Mouse (Mus musculus): ENCODE data around the gene Fam3a.
"Not testable (repeated sequence)": the region's sequence is repeated elsewhere in the genome, so short reads cannot be mapped to it uniquely, and the experiment has no call there.

The Fam3a gene

GRCm38 (mm10) chrX:74392535-74393443 lies at the start of gene Fam3a, which contains the start of gene Ikbkg:
Fam3a (minus strand) TSS chrX:74393272.
Ikbkg (plus strand) TSS chrX:74393290.
- DNase-seq (ENCODE audit: low spot score): peak; percentile 86

- peak; percentile 88 for DNase-seq (ENCODE audit: low spot score)
Measured at GRCm38 (mm10) chrX:74429290-74429821, 36.3 kb upstream of the Fam3a start.

DNA sequence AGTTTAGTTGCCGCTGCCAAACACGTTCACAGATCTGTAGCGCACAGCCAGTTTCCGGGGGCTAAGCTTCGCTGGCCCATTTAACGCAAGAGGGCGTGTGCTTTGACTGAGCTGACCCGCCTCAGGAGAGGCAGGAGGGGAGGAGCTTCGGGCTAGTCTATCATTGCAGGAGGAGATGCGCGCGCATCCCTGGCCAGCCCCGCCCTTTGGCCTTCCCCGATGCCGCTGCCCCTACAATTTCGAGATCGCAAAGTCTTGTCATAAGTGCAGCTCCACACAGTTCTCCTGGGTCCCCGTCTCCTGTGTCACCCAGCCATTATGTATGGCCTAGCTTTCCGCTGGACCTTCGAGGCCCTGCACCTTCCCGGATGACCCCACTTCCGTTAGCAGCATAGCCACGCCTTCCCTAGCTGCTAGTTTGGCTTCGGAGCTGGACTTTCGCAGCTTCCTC lies 35.8 kb upstream of the Fam3a start, which contains the start of gene G6pdx:
G6pdx (minus strand) TSS at position 369 of the 451 bp plus-strand sequence.
- DNase-seq (ENCODE audit: low spot score): peak; percentile 89

DNA sequence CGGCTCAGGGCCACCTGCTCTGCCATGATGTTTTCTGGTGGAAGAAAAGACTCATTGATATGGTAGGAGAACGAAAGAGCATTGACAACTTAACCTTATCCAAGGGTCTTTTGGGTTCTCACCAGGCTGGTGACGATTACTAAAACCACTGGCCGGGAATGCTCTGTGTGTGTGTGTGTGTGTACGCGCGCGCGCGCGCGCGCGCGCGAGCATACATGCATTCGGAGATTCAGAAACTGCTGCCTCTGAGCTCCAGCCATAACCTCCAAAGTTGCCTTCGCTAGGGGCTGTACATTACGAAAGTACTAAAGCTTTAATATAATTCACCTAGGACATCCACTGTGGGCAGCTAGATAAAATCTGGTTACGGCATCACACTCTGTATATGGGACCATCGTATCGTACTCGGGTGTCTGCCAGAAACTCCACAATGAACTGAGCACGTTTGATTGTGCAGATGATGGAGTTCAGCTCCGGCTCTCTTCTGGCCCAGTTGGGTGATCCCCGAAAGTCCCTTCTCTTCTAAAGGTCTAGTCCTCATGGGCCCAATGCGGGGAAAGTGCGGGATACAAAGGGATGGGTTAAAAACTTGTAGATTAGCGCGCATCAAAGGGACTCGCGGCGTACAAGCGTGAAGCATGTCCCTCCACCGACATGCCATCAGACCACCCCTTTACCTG lies 35.2 kb upstream of the Fam3a start:
- peak; percentile 29 for DNase-seq (ENCODE audit: low spot score)

DNA sequence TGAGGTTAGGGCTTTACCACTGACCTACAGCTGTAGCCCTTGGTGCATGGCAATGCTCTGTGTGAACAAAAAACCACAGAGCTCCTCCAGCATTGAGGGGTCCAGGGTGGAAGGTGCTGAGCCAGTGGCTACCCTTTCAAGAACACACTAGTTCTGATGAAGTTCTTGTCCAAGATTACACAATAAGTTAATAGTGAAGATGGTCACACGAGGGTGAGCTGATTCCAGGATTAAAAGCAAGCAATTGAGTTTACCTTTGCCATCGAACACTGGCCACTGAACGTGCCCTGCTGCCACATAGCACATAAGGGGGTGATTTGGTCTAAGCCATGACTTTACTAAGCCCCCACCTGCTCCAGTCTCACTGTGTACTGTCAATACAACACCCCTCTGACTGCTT lies 34.0 kb upstream of the Fam3a start:
- no peak for DNase-seq (ENCODE audit: low spot score)

DNA sequence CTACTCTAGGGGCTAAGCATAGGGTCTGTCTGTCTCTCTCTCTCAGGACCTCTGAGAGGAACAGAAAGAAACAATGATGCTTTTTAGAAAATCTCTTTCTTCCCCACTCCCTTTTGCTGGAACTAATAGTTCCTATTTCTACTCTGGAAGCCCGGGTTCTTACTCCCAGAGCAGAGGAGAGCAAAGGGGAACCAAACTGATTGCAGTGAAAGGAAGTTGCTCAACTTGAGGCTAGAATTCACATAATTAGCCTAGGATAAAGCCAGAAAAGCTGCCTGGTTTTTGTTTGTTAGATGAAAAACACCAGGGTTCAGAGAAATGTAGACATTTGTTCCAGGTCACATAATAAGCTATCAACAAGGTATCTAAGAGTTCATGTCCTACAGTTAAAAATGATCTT lies 33.2 kb upstream of the Fam3a start:
- DNase-seq (ENCODE audit: low spot score): no peak

- DNase-seq (ENCODE audit: low spot score): no peak
Measured at GRCm38 (mm10) chrX:74425195-74425594, 32.1 kb upstream of the Fam3a start.

- no peak for DNase-seq (ENCODE audit: low spot score)
Measured at GRCm38 (mm10) chrX:74424443-74424842, 31.4 kb upstream of the Fam3a start.

- DNase-seq (ENCODE audit: low spot score): peak; percentile 85
Measured at GRCm38 (mm10) chrX:74413377-74413776, 20.3 kb upstream of the Fam3a start.

DNA sequence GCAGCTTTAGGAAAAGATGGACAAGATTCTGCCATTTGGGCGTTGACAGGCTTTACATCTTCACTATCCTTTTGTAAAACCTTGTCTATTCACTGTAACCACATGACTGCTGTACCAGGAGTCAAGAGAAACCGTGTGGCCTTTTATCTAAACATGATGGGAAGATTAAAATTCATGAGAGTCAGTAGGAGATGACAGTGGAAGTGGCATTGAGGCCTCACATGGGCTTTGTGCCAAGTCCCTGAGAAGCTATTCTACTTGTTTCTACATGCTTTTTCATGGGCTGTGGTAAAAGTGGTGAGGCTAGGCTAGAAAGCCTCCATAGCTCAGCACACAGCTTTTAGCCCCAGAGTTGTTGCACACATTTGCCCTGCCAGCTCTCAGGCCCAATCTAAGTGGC lies 15.3 kb upstream of the Fam3a start:
- no peak for DNase-seq (ENCODE audit: low spot score)

- no peak for DNase-seq (ENCODE audit: low spot score)
Measured at GRCm38 (mm10) chrX:74400136-74400535, 7.1 kb upstream of the Fam3a start.

- no peak for DNase-seq (ENCODE audit: low spot score)
Measured at GRCm38 (mm10) chrX:74388153-74388552, 4.9 kb downstream of the Fam3a start.

DNA sequence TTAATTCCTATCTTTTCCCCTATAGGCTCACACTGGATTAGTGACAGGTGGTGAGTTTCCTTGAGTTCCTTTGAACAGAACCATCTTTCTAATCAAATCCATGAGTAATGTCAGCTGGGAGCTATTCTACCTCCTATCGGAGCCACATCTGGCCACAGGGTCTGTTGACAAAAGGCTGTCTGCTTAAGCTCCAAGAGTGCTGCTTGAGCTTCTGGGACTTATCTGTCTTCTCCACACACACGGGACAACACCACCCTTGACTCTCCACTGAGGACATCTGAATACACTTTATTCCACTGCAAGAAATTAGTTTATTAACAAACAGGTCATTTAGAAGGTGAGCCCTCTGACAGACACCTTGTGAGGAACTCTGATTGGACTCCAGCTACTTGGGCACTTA lies 8.6 kb downstream of the Fam3a start:
- DNase-seq (ENCODE audit: low spot score): no peak

DNA sequence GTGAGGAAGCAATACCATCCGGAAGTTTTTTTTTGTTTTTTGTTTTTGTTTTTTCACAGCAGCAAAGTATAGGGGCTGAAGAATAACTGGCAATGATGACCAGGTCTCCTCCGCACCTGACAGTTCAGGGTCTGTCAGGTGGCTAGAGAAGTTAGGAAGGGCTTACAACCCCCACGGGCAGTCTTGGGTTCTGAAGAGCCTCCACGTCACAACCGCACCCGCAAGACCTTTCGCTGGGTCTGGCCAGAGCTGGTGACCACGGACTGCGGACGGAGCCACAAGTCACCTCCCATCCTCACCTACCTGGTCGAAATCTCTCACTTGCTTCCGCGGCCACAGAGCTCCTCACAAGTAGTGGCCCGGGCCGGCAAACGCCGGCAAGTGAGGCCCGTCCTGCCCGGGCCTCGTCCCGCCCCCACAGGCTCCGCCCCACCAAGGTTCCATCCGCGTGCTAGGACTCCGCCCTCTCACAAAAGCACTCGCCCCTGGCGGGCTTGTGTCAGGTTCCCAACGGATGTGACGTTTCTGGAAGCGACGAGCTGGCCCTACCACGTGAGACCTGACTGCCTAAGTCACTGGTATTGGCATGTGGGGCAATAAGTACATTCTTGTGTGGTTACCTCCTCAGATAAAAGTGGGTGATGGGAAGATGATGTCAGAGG lies 20.1 kb downstream of the Fam3a start, which contains the start of the genes Ubl4a and Slc10a3:
Ubl4a (minus strand) TSS at position 331 of the 662 bp plus-strand sequence.
Slc10a3 (minus strand) TSS at position 462 of the 662 bp plus-strand sequence.
- DNase-seq (ENCODE audit: low spot score): peak; percentile 90

DNA sequence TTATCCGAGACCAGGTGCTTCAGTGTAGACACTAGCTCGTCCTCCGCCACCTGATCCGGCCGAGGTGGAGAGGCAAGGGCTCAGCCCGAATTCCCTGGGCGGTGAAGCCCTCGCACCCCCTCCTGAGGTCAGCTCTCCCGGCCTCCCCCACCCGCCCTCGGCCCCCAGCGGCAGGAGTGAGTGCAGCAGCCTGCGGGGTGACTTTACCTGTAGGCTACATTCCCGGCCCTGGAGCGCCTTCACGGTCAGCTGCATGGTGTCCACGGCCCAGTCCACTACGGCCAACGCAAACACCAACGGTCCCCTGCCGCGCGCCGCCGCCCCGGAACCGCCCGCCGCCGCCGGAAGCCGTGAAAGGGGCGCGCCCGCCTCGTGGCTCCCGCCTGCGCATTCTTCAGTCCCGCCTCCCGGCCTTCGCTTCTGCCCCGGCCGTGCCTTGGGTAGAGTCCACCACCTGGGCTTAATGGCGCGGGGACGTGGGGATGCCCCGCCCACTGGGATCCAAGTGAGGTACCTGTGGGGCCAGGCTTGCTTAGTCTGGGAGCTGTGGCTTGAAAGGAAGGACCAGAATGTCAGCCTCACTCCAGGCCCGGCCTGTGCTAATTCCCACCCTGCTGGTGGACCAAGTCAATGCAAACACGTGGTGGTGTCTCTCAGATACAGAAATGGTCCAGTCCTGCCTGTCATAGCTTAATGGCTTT lies 24.7 kb downstream of the Fam3a start:
- DNase-seq (ENCODE audit: low spot score): peak; percentile 71

DNA sequence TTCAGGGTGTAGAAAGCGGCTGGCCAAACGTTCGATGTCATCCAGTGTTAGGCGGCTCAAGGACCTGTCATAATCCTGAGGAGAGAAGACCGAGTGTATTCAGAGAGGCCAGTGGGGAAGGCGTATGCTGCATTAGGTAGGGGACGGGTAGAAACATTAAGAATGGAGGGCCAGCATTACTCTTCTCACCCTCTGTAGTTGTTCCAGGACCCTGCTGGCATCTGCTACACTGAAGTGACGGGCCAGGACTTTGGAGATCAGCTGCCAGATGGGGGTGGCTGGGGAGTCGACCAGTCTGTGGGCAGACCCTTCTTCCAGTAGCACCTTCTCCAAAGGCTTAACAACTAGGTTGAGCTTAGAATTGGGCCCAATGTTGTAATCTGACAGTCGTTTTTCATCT lies 25.6 kb downstream of the Fam3a start:
- DNase-seq (ENCODE audit: low spot score): no peak

DNA sequence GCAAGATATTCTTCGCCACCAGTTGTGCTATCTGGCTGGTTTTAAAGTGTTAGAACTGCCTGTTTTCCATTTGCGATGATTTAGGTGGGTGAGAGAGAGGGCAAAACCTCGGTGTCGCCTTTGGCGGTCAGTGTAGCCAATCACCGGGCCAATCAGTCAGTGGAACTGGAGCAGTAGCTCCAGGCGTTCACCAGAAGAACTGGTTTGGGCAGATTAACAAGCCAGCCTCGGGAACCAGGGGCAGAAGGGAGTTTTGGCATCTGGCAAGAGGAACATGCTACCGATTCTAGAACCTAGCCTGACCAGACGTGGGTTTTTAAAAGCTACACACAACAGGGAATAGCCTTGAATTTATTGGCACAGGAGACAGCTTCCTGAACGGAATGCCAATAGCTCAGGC lies 33.9 kb downstream of the Fam3a start:
- no peak for DNase-seq (ENCODE audit: low spot score)

DNA sequence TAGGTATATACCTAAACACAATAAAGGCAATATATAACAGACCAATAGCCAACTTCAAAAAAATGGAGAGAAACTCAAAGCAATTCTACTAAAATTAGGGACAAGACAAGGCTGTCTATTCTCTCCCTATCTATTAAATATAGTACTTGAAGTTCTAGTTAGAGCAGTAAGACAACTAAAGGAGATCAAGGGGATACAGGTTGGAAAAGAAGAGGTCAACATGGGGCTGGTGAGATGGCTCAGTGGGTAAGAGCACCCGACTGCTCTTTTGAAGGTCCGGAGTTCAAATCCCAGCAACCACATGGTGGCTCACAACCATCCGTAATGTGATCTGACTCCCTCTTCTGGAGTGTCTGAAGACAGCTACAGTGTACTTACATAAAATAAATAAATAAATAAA lies 36.0 kb downstream of the Fam3a start:
- DNase-seq (ENCODE audit: low spot score): not testable (repeated sequence)

GRCm38 (mm10) chrX:74353467-74353770 lies 39.7 kb downstream of the Fam3a start, which contains the start of gene Lage3:
Lage3 (minus strand) TSS chrX:74353618.
- peak; percentile 81 for DNase-seq (ENCODE audit: low spot score)

- peak; percentile 6 for DNase-seq (ENCODE audit: low spot score)
Measured at GRCm38 (mm10) chrX:74352645-74353466, 40.2 kb downstream of the Fam3a start.
